Mouse (Mus musculus) CD4-positive, CD25-positive, alpha-beta regulatory T cell, adult 4 months (primary cell): ENCODE measurements around the gene Kcnk2. TPM values are rescaled to one million over a fixed set of nuclear protein-coding genes. Genes with fewer than 3 reads are reported as not detected.
"Not testable (repeated sequence)": the region's sequence is repeated elsewhere in the genome, so short reads cannot be mapped to it uniquely, and the experiment has no call there.

Experiments
- ATAC-seq: one replicate; pipeline ENCODE4 v1.8.0; 2017
- polyA plus RNA-seq, 2 experiments: library from polyadenylated mRNA; unstranded; fragments of 100-300 nt; shearing (Covaris generic); gene quantifications; one replicate each; pipeline ENCODE4 v1.2.1; 2017

Kcnk2 gene
- polyA plus RNA-seq, 2 experiments from 2014 or later, result not detected

DNA sequence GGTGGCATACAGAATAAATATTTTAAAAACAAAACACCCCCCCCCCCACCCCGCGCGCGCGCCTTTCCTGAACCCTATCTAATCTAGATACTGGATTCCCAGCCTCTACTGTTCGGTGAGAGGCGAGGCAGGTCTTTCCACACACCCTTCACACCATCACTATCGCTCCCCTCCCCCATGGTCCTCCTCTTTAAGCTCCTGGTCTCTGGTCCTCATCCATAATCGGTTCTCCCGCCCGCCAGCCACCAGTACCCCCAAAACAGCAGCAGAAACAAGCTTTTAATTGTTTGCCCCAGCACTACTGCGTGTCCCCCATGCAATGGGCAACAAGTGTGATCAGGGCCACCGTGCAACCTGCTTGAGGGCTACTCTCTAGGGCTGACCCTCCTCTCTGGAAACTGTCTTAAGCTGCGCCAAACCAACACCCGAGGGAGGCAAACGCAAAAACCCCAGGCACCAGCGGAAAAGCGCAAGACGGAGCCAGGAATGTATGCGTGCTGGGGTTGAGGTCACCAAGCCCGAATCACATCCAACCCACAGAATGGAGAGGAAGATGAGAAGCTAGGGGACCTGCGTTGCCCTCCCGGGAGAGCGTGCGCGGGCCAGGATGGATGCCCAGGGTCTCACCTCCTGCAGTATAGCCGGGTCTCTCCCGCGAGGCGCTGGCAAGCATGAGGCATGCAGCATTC lies 59.5 kb downstream of the Kcnk2 start:
- ATAC-seq, result no peak

DNA sequence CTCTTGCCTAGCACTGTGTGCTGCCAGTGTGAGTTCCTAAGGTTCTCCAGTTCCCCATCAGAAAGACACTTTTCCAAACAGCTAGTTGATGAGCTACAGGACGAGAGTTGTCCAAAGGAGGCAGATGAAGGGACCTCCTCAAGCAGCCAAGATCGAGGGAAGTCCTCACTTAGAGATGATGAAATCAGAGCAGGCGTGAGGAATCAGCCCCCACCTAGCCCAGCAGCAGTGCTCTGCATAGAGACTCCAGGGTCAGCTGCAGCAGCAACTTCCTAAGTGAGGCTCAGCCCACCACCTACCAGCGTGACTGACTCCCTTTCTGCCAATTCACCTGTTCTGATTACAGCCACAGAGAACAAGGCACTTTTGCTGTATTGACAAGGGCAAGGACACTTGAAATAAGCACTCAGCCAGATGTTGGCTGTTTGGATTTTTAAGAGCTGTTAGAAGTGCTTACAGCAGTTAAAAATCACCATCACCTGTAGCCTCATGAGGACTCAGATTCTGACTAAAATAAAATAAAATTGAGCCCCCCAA lies 60.6 kb downstream of the Kcnk2 start:
- no peak for ATAC-seq

DNA sequence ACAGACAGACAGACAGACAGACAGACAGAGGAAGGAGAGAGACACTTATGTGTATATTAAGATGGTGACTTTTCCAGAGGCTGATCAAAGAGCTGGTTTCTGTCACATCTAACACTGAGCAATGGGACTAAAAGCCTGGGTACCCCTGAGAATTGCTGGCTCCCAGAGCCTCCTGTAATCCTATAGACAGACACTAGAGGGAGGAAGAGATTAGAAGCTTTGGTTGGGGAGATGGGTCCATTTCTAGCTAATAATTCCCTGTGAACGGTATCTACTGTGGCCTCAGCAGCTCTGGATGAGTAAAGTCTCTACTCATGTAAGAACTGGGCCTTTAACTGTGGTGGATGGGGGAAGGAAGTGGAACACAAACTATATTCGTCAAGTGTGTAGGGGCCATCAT lies 86.2 kb downstream of the Kcnk2 start:
- no peak for ATAC-seq

DNA sequence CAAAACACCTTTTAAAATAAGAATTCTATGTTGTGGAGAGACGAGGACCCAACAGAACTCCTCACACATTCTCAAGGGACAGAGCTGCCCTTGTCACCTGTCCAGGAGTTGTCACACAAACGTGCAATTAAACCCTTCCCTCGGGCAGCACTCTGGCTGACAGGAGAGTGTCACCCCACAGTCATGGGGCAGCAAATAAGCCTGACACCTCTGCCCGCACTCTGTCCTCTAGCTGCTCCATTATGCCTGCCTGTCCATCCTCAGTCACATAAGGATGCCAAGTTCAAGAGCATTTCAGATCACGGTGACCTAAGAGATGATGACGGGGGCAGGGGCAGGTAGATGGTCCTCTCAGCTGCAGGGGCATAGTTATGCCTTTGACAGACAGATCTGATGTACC lies 87.6 kb downstream of the Kcnk2 start:
- no peak for ATAC-seq

DNA sequence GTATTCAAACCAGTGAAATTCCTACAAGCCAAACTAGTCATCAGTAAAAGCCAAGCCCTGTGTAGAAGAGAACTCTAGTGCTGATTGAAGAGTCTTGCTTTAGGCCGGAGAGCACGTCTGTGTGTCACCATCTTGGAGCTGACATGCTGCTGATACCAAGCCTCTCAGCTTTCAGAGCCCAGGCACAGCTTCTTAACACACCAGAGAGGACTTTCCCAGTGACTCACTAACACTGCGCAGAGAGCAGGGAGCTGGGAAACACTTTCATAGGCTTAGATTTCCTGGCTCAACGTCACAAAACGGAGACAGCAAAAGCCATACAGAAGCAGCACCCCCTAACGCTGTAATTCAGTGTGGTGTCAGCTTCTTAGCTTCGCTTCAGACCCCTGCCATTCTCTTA lies 88.3 kb downstream of the Kcnk2 start:
- ATAC-seq, result no peak

DNA sequence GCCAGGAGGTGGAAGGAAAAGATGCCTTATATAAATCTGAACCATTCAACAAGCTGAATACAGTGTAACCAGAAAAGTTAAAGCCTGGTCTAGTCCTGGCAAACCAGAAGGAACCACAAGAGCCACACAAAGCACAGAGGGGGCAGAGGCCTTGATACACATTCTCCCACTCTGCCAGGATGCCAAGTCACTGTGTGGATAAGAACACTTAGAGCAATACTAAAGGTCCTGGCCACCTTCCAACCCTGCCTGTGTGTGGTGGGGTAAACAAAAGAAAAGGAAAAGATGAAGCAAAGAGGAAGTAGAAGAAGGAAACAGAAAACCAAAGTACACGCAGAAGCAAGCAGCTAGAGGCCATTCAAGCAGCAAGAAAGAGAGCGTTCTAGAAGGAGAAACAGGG lies 91.9 kb downstream of the Kcnk2 start:
- no peak for ATAC-seq

DNA sequence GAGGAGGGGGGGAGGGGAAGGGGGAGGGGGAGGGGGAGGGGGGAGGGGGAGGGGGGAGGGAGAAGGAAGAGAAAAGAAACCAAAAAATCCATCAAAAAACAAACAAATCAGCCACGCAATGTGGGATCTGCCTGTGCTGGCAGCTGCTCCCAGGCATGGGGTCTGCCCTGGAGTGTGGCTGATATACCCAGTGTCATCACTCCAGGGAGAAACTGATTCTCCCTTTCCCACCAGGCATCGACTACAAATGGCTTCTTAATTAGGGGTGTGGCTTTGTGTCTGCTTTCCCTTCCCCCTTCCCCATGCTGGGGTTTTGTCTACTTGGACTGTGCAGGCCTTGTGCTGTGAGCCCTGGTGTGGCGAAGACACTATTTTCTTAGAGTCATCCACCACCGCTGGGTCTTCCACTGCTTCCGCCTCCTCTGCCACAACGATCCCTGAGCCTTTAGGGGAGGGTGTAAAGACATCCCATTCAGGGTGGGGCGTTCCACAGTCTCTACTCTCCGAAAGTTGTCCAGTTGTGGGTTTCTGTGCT lies 97.0 kb downstream of the Kcnk2 start:
- no peak for ATAC-seq

DNA sequence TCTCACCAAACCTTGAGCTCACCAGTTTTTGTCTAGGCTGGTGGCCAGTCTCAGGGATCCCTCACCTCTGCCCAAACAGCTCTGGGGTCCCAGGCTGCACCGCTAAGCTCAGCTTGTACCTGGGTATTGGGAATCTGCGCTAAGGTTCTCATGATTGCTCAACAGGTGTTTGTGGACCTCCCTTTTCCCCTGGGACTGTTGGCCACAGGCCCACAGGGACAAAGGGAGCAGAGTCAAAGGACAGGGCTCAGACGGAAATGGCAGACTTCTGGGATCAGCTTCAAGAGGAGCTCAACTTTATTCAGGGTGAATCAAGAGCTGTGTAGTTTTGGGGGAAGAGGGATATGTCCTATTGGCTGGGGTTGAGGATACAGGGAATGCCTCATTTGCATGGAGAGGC lies 99.1 kb downstream of the Kcnk2 start:
- no peak for ATAC-seq

DNA sequence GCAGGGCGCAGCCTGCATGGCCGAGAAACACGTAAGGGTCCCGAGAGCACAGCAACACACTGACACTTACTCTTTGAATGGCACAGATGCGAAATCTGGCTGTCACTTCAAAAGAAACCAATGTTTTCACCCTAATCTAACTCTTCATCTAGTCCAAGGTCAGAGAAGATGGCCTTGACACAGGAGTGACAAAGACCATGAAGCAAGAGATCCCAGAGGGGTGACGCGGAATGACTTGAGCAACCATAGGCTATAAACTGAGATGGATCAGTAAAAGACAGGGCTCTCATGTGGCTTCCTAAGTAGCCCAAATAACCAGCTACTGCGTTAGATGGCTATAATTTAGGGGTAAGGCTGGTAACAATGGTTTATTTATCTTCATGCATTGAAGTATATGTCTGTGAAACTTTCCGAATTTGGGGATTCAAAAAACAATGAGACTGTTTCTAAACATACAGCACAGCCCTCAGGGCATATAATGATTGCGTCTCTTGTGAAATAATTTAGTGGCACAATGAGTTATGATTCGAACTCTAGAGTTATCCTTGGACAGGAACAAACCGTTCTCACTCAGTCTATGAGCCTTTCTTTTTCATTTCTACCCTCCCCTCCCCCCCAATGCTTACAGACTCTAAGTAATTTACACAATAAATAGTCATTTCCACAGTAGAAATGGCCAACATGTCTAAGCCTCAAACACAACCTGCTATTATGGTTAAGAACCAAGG lies 108.2 kb downstream of the Kcnk2 start:
- ATAC-seq, result no peak

DNA sequence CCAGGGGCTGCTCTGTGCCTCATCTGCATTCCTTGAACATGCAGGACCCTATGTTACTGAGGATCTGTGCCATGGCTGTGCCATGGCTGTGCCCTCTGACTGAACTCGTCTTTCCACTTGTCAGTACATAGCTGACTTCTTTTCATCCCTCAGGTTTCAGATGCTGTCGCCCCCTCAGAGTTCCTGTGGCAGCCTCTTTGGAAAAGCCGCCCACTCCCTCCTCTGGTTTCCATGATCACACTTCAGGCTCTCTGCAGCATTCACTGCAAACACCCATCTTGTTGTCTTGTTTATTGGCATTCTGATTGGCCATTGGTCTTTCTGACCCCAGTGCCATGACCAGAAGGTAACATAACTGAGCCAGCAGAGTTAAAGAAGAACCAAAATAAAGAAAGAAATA lies 111.2 kb downstream of the Kcnk2 start:
- ATAC-seq, result no peak

DNA sequence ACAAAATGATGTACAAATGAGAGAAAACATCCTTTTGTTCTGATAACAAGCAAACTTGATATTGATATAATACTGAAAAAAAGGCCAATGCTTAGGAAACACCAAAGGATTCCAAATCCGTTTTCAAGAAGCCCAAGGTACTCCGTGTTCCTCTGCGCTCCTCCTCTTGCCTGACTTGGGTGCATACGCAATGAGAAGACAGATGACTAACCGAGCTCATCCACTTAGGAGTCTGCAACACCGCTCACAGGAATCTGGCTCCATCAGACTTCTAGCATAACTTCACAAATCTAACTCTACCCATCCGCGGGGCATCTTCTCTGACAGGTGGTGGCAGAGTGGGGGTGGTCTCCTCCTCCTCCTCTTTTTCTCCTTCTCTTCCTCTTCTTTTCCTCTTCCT lies 113.1 kb downstream of the Kcnk2 start:
- no peak for ATAC-seq

DNA sequence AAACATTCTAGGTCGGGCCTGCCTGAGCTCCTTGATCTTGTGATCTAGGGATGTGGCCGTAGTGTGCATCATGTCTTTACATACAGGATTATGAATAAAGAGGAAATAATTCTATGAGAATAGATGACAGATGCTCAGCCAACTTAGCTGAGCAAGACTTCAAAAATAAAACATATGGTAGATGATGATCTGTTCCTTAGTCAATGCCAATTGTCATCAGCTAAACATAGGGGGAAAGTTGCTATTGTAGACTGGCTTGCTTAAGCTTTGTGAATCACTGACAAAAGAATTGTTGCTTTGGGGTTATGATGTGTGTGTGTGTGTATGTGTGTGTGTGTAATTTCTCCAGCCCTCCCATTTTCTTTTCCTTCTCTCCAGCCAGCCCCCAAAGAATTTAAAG lies 129.8 kb downstream of the Kcnk2 start:
- no peak for ATAC-seq

DNA sequence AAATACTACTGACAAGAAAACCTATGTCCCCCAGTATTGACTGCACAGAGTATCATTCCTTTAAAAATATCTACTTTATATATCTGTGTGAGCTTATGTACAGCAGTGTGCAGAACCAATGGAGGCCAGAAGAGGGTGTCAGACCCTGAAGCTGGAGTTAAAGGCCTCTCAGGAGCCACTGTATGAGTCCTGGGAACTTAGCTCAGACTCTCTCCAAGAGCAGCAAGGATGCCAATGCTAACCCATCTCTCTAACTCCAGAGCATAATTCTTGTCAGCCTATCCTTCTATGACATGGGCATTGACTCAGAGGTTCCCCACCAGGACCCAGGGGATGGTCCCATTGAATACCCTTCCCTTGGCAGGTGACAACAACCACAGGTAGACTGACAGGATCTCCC lies 148.4 kb downstream of the Kcnk2 start:
- no peak for ATAC-seq

DNA sequence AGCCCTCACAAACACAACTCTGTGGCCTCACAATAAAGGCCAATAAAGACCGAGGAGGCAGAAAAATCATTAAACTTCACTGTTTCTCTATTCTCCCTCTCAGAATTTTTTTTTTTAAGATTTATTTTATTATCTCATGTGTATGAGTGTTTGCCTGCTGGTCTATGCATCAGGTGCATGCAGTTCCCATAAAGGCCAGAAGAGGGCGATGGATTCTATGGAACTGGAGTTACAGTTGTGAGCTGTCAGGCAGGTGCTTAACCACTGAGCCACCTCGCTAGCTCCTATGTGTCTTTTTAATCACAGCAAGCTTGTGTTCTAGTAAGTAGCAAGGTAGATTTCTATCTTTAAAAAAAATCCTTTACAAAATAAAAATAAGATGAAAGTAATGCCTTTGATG lies 148.9 kb downstream of the Kcnk2 start:
- ATAC-seq, result no peak

DNA sequence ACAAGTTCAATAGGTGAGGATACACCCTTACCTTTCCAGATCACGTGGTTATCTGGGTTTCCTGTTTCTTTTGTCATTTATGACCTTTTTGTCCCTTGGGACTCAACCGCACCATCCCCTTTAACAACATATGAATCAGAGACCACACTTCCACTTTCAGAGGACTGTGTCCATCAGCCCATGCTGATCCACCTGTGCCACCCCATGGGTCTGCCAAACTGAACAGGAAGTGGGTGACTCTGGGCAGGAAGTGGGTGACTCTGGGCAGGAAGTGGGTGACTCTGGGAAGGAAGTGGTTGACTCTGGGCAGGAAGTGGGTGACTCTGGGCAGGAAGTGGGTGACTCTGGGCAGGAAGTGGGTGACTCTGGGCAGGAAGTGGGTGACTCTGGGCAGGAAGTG lies 158.9 kb downstream of the Kcnk2 start:
- ATAC-seq, result not testable (repeated sequence)

DNA sequence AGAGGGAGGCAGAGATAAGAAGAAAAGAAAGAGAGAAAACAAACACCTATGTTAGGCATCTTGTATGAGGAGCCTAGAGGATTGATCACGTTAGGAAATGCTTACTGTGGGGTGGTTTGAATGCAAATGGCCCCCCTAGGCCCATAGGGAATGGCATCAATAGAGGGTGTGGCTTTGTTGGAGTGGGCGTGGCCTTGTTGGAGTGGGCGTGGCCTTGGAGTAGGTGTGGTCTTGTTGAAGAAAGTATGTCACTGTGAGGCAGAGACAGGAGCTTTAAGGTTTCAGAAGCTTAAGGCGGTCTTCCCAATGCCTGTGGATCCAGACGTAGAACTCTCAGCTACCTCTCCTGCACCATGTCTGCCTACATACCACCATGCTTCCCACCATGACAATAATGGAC lies 166.8 kb downstream of the Kcnk2 start:
- ATAC-seq, result no peak

DNA sequence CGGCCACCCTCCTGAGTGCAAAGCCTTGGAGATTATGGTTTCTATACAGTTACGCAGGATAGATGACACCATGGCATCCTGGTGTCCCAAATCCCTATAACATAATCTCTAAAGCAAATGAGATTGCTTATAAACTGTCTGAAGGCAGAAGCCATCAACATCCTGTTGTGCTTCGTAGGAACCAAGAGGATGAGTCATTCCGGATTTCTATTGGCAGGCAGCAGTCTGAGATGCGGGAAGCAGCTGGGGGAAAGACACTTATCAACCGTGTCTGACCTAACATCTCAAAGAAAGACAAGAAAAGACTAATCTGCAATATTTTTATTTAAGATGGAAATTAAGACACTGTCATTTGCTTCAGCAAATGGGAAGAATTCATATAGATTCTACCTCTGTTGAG lies 169.2 kb downstream of the Kcnk2 start:
- ATAC-seq, result no peak

DNA sequence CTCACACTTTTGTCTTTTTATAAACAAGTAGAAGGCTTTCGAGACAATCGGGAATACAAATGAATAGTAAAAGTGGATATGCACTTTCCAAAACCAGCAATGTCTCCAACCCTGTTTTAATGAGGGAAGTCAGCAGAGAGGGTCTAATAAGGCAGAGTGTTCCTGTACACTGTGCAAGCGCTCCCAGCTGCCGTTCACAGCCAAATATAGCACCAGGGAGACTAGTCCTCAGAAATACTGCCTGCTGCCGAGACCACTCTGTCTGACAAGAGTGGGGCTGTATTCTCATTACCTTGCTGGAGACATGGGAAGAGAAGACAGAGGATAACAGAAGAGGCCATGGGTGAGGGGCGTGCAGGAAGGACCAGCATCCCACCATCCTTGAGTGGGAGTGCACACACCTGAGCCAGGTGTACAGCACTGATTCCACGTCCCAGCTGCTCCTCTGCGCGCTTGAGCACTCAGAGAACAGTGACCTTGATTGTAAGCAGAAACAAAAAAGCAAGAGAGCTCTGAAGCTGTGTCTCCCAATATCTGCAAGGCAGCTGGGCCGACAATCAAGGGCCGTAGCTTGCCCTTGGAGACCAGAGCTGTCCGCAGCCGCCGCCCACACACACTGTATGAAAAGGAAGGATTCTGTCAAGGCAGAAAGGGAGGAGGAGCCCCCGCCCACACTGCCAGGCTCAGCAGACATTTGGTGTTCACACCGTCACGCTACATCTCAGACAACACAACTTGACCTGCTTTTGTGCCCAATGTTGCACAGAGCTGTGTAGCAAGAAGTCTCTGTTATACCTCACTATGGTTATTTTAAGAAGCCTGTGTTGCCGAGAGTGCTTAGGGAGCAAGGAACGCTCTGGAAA lies 173.6 kb downstream of the Kcnk2 start:
- no peak for ATAC-seq

DNA sequence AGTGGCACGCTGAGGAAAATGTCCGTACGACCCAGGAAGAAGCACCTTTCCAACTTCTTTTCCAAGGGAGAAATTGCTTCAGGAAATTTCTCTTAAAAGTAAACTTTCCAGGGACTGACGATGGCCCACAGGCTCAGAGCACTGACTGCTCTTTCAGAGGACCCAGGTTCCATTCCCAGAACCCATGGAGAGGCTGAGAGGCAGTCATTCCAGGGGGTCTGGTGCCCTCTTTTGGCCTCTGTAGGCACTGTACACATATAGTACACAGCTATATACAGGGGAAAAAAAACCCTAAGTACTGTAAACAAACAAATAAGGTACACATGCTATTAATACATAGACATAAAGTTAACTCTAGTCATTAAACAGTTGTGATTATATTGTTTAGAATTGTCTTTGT lies 174.6 kb downstream of the Kcnk2 start:
- no peak for ATAC-seq

DNA sequence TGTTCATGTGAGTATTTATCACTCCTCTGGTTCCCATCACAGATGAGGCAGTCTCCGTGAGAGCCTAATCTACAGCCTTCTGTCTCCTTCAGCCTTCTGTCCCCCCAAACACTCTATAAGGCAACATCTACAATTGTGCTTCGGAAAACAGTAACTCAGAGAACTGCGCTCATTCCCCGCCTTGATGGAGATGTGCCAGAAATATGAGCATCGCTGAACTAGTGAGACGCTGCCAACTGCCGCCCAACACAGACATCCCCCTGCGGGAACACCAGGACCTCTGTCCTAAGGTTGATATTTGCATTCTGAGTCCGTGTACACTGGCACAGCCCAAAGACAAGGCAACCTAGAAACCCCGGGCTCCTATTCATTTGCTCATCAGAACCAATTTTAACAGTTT lies 183.0 kb downstream of the Kcnk2 start:
- ATAC-seq, result no peak

DNA sequence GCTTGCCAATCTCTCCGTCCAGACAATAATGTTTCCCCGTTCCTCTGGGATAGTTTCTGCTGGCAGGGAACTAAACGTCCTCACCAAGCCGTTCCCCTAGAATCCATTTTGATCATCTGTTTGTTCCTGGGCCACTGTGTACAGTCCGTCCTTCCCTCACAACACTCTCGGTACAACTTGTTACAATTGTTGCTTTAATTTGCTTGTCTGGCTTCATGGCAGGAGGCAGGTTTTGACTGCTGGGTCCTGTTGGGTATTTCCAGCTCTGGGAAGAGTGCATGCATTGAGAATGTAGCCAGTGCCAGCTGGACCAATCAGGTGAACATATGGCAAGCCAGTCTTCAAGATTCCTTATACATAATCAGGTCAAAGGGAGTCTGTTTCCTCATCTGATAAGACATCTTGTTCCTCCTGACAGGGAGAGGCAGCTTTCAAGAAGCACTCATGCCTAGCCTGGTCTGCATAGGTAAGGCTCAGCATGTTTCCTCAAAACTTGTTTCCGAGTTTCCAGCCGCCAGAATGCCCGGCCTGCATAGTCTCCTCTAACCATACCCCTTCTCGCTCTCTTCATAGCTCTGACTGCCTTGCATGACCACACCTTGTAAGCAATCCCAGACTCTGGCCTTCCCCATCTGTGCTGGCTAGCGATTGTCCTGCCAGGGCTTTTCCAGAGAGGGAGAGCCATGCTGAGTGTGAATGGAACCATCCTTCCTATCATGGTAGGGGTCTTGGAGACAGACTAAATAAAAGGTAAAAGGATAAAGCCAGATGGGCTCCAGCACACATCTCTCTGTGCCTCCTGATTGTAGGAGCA lies 184.1 kb downstream of the Kcnk2 start:
- no peak for ATAC-seq

DNA sequence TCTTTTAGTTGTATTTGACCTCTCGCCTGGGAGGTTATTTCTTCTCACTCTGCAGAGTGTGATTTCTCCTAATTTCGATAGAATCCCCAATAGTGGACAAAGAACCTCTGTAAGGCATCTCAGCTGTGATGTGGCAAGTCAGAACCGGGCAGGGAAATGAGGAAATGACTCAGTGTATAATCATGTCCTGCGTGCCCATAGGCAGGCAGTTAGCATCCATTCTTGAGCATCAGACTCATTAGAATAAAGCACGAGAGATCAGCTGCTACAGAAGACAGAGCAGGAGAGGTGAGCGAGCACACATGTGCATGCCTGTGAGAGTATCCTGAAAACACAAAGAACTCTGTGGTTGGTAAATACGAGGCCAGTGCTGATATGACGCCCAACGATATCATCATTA lies 186.9 kb downstream of the Kcnk2 start:
- ATAC-seq, result no peak
